Mouse (Mus musculus) lung, postnatal 0 days (tissue): Measurements from ENCODE around the gene Mmd.

Experiments
- CTCF ChIP-seq: IDR thresholded peaks from 2 replicates; pipeline ENCODE4 v1.5.1; 2016; ENCODE audit warnings: antibody characterized with exemption, mild to moderate bottlenecking
- EP300 ChIP-seq: IDR thresholded peaks from 2 replicates; pipeline ENCODE4 v1.6.1; 2016; ENCODE audit warnings: antibody characterized with exemption, mild to moderate bottlenecking, control low read depth

DNA sequence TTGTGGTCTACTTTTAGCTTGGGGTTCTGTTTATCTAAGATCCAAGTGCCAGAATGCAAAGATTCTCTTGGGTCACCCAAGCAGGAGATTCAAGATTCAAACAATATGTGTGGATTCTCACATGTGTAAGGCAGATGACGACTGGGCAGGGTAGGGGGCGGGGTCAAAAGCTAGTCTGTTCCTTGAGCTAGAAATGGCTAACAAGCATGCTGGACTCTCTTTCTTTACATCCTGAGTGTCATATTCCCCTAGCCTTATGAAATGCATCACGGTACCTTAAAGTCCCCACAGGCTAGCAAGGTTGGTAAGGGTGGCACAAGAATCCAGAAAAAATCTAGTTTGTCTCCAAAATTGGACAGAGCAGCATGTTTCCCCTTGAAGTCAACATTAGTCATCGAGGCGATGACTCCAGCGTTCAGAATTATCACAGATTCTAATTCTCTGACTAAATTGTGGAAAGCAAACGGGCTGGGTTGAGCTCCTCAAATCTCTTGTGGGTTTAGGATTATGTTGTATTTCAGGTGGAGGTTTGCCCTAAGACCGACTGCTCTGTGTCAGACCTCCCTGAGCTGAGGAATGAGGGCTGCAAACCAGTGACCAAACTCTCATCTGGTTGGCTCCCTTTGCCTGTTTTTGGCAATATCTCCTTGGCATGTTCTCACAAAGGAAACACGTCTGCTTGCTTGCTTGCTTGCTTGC is 20.9 kb upstream of the Mmd start:
- TF ChIP-seq EP300 (no peak), CTCF (no peak)
